Mouse (Mus musculus) kidney, embryonic 14.5 days (tissue): ENCODE measurements at regions not wholly inside any gene's neighbourhood (a gene's known extent, or its start where the extent isn't known, plus 50 kb on each side); places are given as distances from the start of the nearest gene placed in this dataset.
"Not testable (repeated sequence)": the region's sequence is repeated elsewhere in the genome, so short reads cannot be mapped to it uniquely, and the experiment has no call there.

Source experiments
- ATAC-seq: fragments of 200-750 bp; cut with Nextera tagmentation; 2 replicates; pipeline ENCODE4 v1.8.0; 2017; ENCODE audit warnings: moderate number of reproducible peaks, mild to moderate bottlenecking, moderate TSS enrichment, moderate library complexity; ENCODE audit not compliant: low FRiP score, low TSS enrichment
- H3K27ac ChIP-seq: fragments of 300-500 bp; sonication (generic); 2 replicates; pipeline ENCODE4 v1.5.1; 2014; ENCODE audit warnings: low read depth, mild to moderate bottlenecking, low read length, moderate library complexity, mixed read lengths
- H3K27me3 ChIP-seq: fragments of 300-500 bp; sonication (generic); 2 replicates; pipeline ENCODE4 v1.6.1; 2014; ENCODE audit warnings: mild to moderate bottlenecking, low read length; ENCODE audit not compliant: control insufficient read depth, insufficient read depth
- H3K36me3 ChIP-seq: fragments of 300-500 bp; sonication (generic); 2 replicates; pipeline ENCODE4 v1.6.1; 2014; ENCODE audit warnings: low read length, mixed read lengths; ENCODE audit not compliant: control insufficient read depth, insufficient read depth
- H3K4me1 ChIP-seq: fragments of 300-500 bp; sonication (generic); 2 replicates; pipeline ENCODE4 v1.6.1; 2014; ENCODE audit warnings: low read length, mixed read lengths; ENCODE audit not compliant: control insufficient read depth, insufficient read depth
- H3K4me2 ChIP-seq: fragments of 300-500 bp; sonication (generic); replicated peaks from 2 replicates; pipeline ENCODE4 v1.6.1; 2014; ENCODE audit warnings: low read depth, mild to moderate bottlenecking, low read length
- H3K4me3 ChIP-seq: fragments of 300-500 bp; sonication (generic); 2 replicates; pipeline ENCODE4 v1.5.1; 2014; ENCODE audit warnings: mild to moderate bottlenecking, low read length
- H3K9ac ChIP-seq: fragments of 300-500 bp; sonication (generic); 2 replicates; pipeline ENCODE4 v1.6.1; 2014; ENCODE audit warnings: low read depth, mild to moderate bottlenecking, low read length, moderate library complexity
- H3K9me3 ChIP-seq: fragments of 300-500 bp; sonication (generic); 2 replicates; pipeline ENCODE4 v1.6.1; 2016; ENCODE audit warnings: low read length; ENCODE audit not compliant: control insufficient read depth
- WGBS: fragments of 180-500 bp; shearing (Covaris S2); extraction: QIAGEN DNeasy Blood & Tissue Kit; methylation state at CpG from one replicate; pipeline ENCODE4 v1.1.7; 2014; 5-methylcytosine and 5-hydroxymethylcytosine counted together

DNA sequence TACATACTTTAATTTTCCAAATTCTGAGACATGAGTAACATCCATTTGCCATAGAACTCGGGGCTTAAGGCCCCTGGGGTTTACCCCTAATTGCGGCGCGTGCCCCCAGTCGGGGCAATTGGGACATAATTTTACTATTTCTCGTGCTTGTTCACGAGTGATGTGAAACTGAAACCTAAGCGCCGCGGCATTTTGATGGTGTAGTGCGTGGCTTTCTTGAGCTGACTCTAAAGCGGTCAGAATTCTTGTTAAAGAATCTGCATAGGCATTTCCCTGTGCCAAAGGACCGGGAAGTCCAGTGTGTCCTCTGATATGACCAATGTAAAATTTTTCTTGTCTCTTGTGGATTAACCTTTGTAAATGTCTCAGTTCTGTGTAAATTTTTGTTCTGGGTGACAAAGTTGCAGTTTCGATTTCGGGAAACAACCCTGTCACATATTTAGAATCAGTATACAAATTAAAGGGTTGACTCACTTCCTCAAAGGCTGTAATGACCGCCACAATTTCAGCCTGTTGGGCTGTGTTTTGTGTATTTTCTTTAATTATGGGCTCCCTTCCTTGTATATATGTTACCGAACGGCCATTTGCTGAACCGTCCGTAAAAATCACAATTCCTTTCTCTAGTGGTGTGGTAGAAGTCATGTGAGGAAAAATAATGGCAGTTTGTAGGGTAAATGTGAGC lies 1037.6 kb upstream of the Sel1l start:
- not testable (repeated sequence) for H3K27ac ChIP-seq, H3K36me3 ChIP-seq, H3K4me2 ChIP-seq, ATAC-seq, H3K4me1 ChIP-seq, H3K27me3 ChIP-seq, H3K4me3 ChIP-seq, H3K9ac ChIP-seq
- H3K9me3 ChIP-seq, result peaks cover 11% of the 10 kb centered on the region
- WGBS, result 93% methylated on average over 20 of the region's 20 CpGs

GRCm38 (mm10) chr12:92884014-92884413 lies 1035.1 kb upstream of the Sel1l start:
- H3K36me3 ChIP-seq, H3K9ac ChIP-seq, H3K27me3 ChIP-seq, H3K9me3 ChIP-seq, H3K27ac ChIP-seq, ATAC-seq, H3K4me2 ChIP-seq, H3K4me1 ChIP-seq, H3K4me3 ChIP-seq: not testable (repeated sequence)
- WGBS, result 93% methylated on average over 2 of the region's 2 CpGs

DNA sequence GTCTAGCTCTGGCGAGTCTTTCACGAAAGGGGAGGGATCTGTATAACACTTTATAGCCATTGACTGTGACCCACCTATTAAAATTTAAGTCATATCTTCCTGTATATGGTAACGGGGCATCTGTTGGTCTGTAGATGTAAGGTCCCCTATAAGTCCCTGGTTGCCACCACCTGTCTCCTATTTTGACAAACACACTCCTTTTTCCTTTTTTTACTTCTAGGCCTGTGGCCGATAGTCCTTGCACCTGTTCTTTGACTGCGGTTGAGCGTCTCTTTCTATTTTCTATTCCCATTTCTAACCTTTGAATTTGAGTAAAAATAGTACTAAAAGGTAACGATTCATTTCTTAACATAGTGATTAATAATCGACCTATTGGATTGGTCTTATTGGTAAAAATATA lies 1034.1 kb upstream of the Sel1l start:
- H3K4me3 ChIP-seq, H3K4me2 ChIP-seq: not testable (repeated sequence)
- no CpG with 5 or more reads among the region's 8 CpGs for WGBS

DNA sequence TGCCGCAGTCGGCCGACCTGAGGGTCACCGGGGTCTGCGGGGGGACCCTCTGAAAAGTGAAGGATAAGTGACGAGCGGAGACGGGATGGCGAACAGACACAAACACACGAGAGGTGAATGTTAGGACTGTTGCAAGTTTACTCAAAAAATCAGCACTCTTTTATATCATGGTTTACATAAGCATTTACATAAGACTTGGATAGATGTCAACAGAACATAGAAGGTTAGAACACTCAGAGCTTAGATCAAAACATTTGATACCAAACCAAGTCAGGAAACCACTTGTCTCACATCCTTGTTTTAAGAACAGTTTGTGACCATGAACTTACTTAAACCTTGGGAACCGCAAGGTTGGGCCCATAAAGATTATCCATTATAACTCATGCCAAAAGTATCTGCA lies 1033.6 kb upstream of the Sel1l start:
- not testable (repeated sequence) for H3K4me3 ChIP-seq, H3K27me3 ChIP-seq, H3K4me2 ChIP-seq, H3K9ac ChIP-seq, ATAC-seq, H3K4me1 ChIP-seq, H3K36me3 ChIP-seq, H3K27ac ChIP-seq, H3K9me3 ChIP-seq
- WGBS, result 91% methylated on average over 7 of the region's 11 CpGs

More for the DNA sequence above, 1034.1 kb upstream of the Sel1l start:
- not testable (repeated sequence) for H3K4me1 ChIP-seq, ATAC-seq, H3K9ac ChIP-seq, H3K27ac ChIP-seq, H3K27me3 ChIP-seq, H3K9me3 ChIP-seq, H3K36me3 ChIP-seq

GRCm38 (mm10) chr12:92873602-92874001 lies 1024.6 kb upstream of the Sel1l start:
- Histone ChIP-seq H3K4me2 (no peak overlapping the region), H3K4me1 (no peaks in the 10 kb centered on the region), H3K27ac (no peak overlapping the region), H3K4me3 (no peak overlapping the region), H3K9me3 (no peaks in the 10 kb centered on the region), H3K36me3 (no peaks in the 10 kb centered on the region), H3K9ac (no peak overlapping the region), H3K27me3 (no peaks in the 10 kb centered on the region)
- no peak for ATAC-seq
- 67% methylated on average over 3 of the region's 3 CpGs for WGBS

- WGBS, result 82% methylated on average over 3 of the region's 3 CpGs
- Histone ChIP-seq H3K4me3 (no peak overlapping the region), H3K4me1 (no peaks in the 10 kb centered on the region), H3K27me3 (no peaks in the 10 kb centered on the region), H3K36me3 (no peaks in the 10 kb centered on the region), H3K27ac (no peak overlapping the region), H3K4me2 (no peak overlapping the region), H3K9ac (no peak overlapping the region), H3K9me3 (no peaks in the 10 kb centered on the region)
- no peak for ATAC-seq
Observed at GRCm38 (mm10) chr12:92869336-92869735, 1020.4 kb upstream of the Sel1l start.

DNA sequence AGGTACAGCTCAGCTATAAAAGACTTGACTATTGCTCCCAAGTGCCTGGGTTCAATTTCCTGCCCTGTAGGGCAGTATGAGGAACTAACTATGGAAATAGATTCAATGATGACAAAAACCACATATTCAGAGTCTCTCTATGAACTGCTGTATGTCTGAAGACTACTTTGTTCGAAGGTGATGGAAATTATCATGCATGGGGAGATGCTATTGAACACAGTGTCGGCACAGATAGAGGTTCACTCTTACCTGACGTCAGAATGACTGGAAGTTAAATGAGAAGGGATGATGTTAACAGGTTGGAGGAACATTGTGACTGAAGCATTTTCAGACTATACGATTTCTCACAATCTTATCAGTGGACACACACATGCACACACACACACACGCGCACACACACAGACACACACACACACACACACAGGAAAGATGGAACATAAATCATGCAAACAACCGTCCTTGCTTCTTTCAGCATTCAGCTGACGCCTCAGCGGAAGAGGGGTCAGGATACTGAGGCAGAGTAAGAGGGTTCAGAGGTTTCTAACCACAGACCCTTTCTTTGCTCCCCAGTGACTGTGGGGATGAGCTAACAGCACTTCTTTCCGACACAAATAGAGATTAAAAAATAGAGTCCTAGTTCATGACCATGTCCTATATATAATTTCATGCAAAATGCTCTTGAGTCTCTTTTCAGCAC lies 974.3 kb upstream of the Sel1l start:
- H3K4me1 ChIP-seq, result no peaks in the 10 kb centered on the region
- no peak for ATAC-seq
- WGBS, result 79% methylated on average over 10 of the region's 10 CpGs
- H3K27ac ChIP-seq, result no peak overlapping the region
- H3K27me3 ChIP-seq, result no peaks in the 10 kb centered on the region
- no peaks in the 10 kb centered on the region for H3K36me3 ChIP-seq
- no peak overlapping the region for H3K9ac ChIP-seq
- H3K9me3 ChIP-seq, result no peaks in the 10 kb centered on the region
- H3K4me2 ChIP-seq, result no peak overlapping the region
- H3K4me3 ChIP-seq, result no peak overlapping the region

DNA sequence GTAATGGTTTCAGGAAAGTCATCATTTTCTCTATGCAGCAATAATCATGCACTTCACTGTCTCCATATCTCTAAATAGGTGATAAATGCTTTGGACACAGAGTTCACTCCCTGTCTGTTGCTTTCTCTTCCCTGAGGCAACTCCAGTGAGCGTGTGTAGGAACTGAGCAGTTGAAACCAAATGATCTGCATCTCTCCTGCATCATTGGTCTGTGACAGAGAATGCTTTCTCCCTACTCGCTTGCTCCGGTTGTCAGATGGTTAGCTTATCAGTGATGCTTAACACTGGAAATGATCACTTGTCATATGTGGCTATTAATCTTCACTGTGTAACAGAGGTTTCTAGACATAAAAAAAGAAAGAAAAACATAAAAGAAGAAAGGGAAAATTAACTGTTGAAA lies 969.7 kb upstream of the Sel1l start:
- WGBS, result 25% methylated on average over 3 of the region's 3 CpGs
- no peak overlapping the region for H3K27ac ChIP-seq
- no peak for ATAC-seq
- H3K9ac ChIP-seq, result no peak overlapping the region
- H3K4me3 ChIP-seq, result no peak overlapping the region
- no peaks in the 10 kb centered on the region for H3K36me3 ChIP-seq
- H3K4me2 ChIP-seq, result no peak overlapping the region
- H3K9me3 ChIP-seq, result no peaks in the 10 kb centered on the region
- H3K27me3 ChIP-seq, result no peaks in the 10 kb centered on the region
- no peaks in the 10 kb centered on the region for H3K4me1 ChIP-seq

DNA sequence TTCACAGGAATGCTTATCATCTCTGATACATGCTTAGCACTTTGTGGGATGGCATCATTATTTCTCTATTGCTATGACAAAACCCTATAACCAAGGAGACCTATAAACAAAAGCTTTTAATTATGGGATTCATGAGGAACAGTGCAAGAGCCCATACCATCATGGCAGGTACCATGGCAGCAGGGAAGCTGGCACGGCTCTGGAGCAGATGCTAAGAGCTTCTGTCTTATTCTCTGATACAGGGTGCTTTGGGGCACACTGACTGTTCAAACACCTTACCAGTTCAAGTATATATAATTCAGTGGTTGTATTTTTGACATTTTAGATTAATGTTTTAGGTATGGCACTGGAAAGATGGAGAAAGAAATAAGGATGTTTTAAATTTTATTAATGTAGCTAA lies 952.2 kb upstream of the Sel1l start:
- no peaks in the 10 kb centered on the region for H3K4me1 ChIP-seq
- no peaks in the 10 kb centered on the region for H3K27me3 ChIP-seq
- H3K9me3 ChIP-seq, result no peaks in the 10 kb centered on the region
- WGBS, result 89% methylated on average over 1 of the region's 1 CpGs
- no peak overlapping the region for H3K27ac ChIP-seq
- H3K9ac ChIP-seq, result no peak overlapping the region
- H3K36me3 ChIP-seq, result no peaks in the 10 kb centered on the region
- ATAC-seq, result no peak
- no peak overlapping the region for H3K4me3 ChIP-seq
- no peak overlapping the region for H3K4me2 ChIP-seq
